Mouse (Mus musculus): ENCODE data around the gene Ttc34. TPM values are rescaled to one million over a fixed set of nuclear protein-coding genes. Genes with fewer than 3 reads are reported as not detected.

The Ttc34 gene
- polyA plus RNA-seq, 1 experiment from 2014 or later: 0.03 TPM

DNA sequence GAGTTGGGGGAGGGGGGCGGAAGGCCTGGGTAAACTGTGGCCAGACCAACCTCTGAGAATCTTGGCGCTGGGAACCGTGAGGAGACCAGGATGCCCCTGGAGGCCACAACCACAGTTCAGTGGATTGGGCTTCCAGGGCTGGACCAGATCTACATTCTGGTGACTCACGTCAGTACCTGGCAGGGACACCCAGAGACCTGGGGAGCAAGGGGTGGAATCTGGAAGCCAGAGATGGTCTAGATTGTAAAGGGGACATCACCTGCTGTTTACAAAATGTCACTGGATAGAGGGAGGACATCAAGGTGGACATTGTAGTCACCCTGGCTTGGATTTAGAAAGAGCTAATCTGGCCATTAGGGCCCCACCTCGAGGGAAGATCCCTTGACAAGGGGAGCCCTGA lies 58.3 kb downstream of the Ttc34 start:
- no peak for DNase-seq (ENCODE audit: low spot score)

GRCm38 (mm10) chr4:154897676-154898465 lies 60.6 kb downstream of the Ttc34 start:
- DNase-seq (ENCODE audit: low spot score): no peak

DNA sequence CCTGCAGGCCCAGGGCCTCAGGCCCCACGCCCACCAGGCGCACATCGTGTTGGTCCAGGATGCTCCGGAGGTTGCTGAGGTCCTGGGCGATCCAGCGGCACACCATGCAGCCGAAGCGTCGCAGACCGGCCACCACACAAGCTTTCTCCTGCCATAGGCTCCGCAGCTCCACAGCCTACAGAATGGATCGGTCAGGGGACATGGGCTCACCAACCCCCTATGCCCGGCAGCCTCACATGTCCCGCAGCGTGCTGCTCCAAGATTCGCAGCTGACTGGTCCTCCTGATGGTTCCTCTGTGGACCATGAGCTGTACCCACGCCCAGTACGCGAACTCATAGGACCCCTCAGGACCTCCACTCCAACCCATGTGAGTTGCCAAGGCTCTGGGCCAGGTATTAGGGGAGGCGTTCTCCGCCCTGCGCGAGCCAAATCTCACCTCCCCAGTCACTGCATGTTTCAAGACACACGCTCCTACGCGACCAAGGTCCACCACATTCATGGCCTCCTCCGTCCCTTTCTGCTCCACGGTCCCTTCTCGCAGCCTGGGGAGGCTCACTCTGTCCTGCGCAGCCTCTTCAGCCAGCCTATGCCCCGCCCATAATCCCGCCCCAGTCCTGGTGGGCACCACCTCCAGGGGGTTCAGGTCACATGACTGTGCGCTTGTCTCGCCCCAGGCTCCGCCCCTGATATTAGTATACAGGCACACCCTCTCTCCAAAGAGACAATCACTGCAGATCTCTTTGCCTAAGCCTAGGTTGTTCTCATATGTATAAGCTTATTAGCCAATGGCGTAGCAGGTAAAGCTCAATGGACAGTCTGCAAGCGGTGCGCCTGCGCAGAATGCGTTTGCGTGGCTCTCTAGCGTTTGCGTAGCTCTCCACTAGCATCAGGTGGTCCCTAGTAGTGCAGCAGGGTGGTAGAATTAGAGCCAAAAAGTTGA lies 61.5 kb downstream of the Ttc34 start, which contains the start of gene Fam213b:
Gene Fam213b, minus strand, starts transcription at position 630 of the 941 bp plus-strand sequence.
- peak; percentile 79 for DNase-seq (ENCODE audit: low spot score)

GRCm38 (mm10) chr4:154902371-154902770 lies 65.1 kb downstream of the Ttc34 start:
- DNase-seq (ENCODE audit: low spot score): no peak

- DNase-seq (ENCODE audit: low spot score): peak; percentile 91
These were observed 67.2 kb downstream of the Ttc34 start for GRCm38 (mm10) chr4:154904185-154905071.

GRCm38 (mm10) chr4:154907833-154908232 lies 70.6 kb downstream of the Ttc34 start:
- peak; percentile 72 for DNase-seq (ENCODE audit: low spot score)

GRCm38 (mm10) chr4:154908490-154908889 lies 71.2 kb downstream of the Ttc34 start:
- no peak for DNase-seq (ENCODE audit: low spot score)

DNA sequence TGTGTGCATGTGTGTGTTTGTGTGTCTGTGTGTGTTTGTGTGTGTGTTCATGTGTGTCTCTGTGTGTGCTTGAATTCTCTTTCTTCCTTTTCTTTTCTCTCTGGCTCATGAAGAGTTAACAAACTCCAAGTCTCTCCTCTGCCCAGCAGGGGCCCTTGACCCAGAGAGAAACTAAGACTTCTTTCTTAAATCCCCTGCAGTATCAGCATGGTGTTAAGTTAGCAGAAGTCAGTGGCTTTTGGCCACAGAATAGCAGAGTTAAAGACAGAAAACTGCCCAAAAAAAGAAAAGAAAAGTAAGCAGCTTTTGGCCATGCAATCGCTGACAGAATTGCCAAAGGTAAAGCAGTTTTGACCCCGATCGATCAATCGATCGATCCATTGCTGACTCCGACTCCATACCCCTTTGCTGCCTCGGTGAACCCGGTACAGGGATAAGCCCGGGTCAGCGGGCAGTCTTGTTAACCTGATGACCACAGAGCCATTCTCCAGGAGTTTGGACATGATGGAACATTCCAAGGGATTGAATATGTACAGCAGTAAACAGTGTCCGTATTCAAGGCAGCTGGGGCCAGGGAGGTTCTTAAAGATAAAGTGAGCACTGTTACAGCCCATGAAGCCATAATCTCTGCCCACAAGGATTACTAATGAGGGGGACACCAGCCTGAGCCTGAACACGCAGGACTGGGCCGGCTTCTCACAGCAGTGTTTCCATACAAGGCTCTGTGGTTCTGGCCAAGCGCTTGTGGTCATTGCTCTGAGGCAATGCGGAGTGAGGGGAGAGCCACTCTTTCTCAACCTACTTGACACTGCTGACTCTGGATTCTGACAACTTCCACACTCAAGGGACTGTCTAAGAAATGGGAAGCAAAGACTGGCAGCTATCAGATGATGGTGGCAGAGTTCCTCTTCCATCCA lies 73.6 kb downstream of the Ttc34 start:
- DNase-seq (ENCODE audit: low spot score): no peak

DNA sequence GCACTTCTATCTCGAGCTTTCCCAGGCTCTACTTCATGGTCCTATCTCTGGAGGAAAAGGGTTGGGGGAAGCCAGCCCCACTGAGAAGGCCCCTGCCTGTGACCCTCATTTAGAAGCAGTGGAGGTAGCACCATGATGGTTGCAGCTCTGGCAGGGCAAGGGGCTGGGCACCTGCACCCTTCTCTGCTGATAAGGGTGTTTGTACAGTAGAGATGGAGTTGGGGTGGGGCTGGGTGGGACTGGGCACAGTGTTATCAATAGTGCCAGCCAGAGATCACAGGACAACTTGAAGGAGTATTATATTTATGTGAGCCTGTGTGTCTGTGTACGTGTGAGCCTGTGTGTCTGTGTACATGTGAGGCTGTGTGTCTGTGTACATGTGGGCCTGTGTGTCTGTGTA lies 74.4 kb downstream of the Ttc34 start:
- no peak for DNase-seq (ENCODE audit: low spot score)

- DNase-seq (ENCODE audit: low spot score): no peak
These were observed 76.6 kb downstream of the Ttc34 start for GRCm38 (mm10) chr4:154913845-154914244.

GRCm38 (mm10) chr4:154914252-154914651 lies 77.0 kb downstream of the Ttc34 start:
- no peak for DNase-seq (ENCODE audit: low spot score)

GRCm38 (mm10) chr4:154914707-154915106 lies 77.4 kb downstream of the Ttc34 start:
- DNase-seq (ENCODE audit: low spot score): no peak

- no peak for DNase-seq (ENCODE audit: low spot score)
These were observed 78.0 kb downstream of the Ttc34 start for GRCm38 (mm10) chr4:154915286-154915685.

- no peak for DNase-seq (ENCODE audit: low spot score)
These were observed 79.4 kb downstream of the Ttc34 start for GRCm38 (mm10) chr4:154916662-154917061.

Other genes starting within 250 kb of the Ttc34 start
- gene Prdm16, start 200.6 kb upstream of the Ttc34 start, polyA plus RNA-seq (2015; fragmentation: Nextera tagmentation; extraction: Ambion mirVana): 6.6 and 7.6 TPM in 2 replicates
- gene Actrt2, start 169.6 kb upstream of the Ttc34 start, polyA plus RNA-seq (2015; fragmentation: Nextera tagmentation; extraction: Ambion mirVana): not detected in 2 replicates
- 0.22 and 0.26 TPM in 2 replicates for gene Mmel1, start 32.1 kb downstream of the Ttc34 start, polyA plus RNA-seq (2015; fragmentation: Nextera tagmentation; extraction: Ambion mirVana)
- 229 and 245 TPM in 2 replicates for gene Fam213b, start 61.7 kb downstream of the Ttc34 start, polyA plus RNA-seq (2015; fragmentation: Nextera tagmentation; extraction: Ambion mirVana)
- gene Tnfrsf14, start 91.1 kb downstream of the Ttc34 start, polyA plus RNA-seq (2015; fragmentation: Nextera tagmentation; extraction: Ambion mirVana): 5.3 and 6.4 TPM in 2 replicates
- 3.3 and 3.6 TPM in 2 replicates for gene Hes5, start 123.5 kb downstream of the Ttc34 start, polyA plus RNA-seq (2015; fragmentation: Nextera tagmentation; extraction: Ambion mirVana)
- 41.5 and 42.9 TPM in 2 replicates for gene Pank4, start 126.7 kb downstream of the Ttc34 start, polyA plus RNA-seq (2015; fragmentation: Nextera tagmentation; extraction: Ambion mirVana)
- 0.67 and 0.74 TPM in 2 replicates for gene Plch2, start 219.3 kb downstream of the Ttc34 start, polyA plus RNA-seq (2015; fragmentation: Nextera tagmentation; extraction: Ambion mirVana)
- 15.9 and 16.3 TPM in 2 replicates for gene Pex10, start 229.6 kb downstream of the Ttc34 start, polyA plus RNA-seq (2015; fragmentation: Nextera tagmentation; extraction: Ambion mirVana)
- gene Rer1, start 248.9 kb downstream of the Ttc34 start, polyA plus RNA-seq (2015; fragmentation: Nextera tagmentation; extraction: Ambion mirVana): 184 and 189 TPM in 2 replicates
- 2.7 and 2.9 TPM in 2 replicates for gene Morn1, start 249.1 kb downstream of the Ttc34 start, polyA plus RNA-seq (2015; fragmentation: Nextera tagmentation; extraction: Ambion mirVana)